16 mouse cellular contexts compared by ENCODE assay signal in the genomic region with DNA sequence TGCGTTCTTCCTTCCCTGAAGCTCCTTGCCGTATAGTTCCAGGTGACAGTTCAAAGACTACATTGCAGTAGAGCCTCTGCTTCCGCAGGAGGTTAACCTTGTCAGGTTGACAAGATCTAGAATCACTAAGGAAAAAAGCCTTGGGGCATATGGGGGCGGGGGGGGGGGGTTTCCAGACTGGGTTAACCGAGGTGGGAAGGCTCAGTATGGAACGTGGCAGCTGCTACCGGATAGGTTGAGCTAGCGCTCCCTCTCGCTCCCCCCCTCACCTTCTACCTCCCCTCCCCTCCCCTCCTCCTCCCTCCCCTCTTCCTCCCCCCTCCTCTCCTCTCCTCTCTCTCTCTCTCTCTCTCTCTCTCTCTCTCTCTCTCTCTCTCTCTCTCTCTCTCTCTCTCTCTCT. TPM values are rescaled to one million over a fixed set of nuclear protein-coding genes. Genes with fewer than 3 reads are reported as not detected.
DNase-seq lines count a peak whose midpoint lies in the region; ATAC-seq and TF ChIP-seq lines count a peak whose summit lies in the region.
"Had no signal": no experiment of that assay in that cellular context is flagged by ENCODE, and none has a peak within 500 bp of the region (broad histone marks: within the 10 kb centered on the region; RNA-seq: fewer than 3 reads in every experiment).

No protein-coding gene starts in this region.

- H3K4me3 ChIP-seq in midbrain, embryonic 10.5 days = peak overlapping the region; percentile 1; the same call in 1 of the 2 replicates
- H3K4me3 ChIP-seq in midbrain, embryonic 11.5 days (ENCODE audit: low read depth, low read length) = no peak overlapping the region
- H3K4me3 ChIP-seq in hindbrain, embryonic 14.5 days (replicated peaks; ENCODE audit: low read length) = no peak overlapping the region
- no peak overlapping the region for H3K4me3 ChIP-seq in midbrain, embryonic 14.5 days (replicated peaks; ENCODE audit: low read depth, low read length)
- no peak overlapping the region for H3K4me3 ChIP-seq in lung, adult 2 months (replicated peaks; ENCODE audit: extremely low read depth, low read depth, low read length)
- H3K4me3 ChIP-seq: embryonic facial prominence, embryonic 13.5 days; erythroblast, embryonic 14.5 days; heart, embryonic 12.5 days had no signal

- peaks cover 30% of the 10 kb centered on the region for H3K4me1 ChIP-seq in midbrain, embryonic 10.5 days
- H3K4me1 ChIP-seq in midbrain, embryonic 11.5 days (ENCODE audit: control insufficient read depth, insufficient read depth, low read length) = peaks cover 4% of the 10 kb centered on the region; the same call in 1 of the 2 replicates
- 0 out of 2 replicates have a peak, but pooled peaks cover 8% of the 10 kb centered on the region for H3K4me1 ChIP-seq in hindbrain, embryonic 14.5 days (replicated peaks; ENCODE audit: control insufficient read depth, insufficient read depth, low read length)
- H3K4me1 ChIP-seq in midbrain, embryonic 14.5 days (ENCODE audit: control insufficient read depth, insufficient read depth, low read length) = no peaks in the 10 kb centered on the region
- H3K4me1 ChIP-seq in lung, adult 2 months (ENCODE audit: control insufficient read depth, insufficient read depth, low read length) = no peaks in the 10 kb centered on the region

- no peak for TF ChIP-seq CTCF in lung, adult 2 months (IDR thresholded peaks at IDR 0.05; ENCODE audit: insufficient read depth, low read length)

- no peak for ATAC-seq in midbrain, embryonic 11.5 days (ENCODE audit: low FRiP score)
- ATAC-seq in hindbrain, embryonic 14.5 days (ENCODE audit: low FRiP score) = no peak
- ATAC-seq in midbrain, embryonic 14.5 days (ENCODE audit: low FRiP score, low TSS enrichment) = peak; percentile 37; the same call in 1 of the 2 replicates
- ATAC-seq in inflammation-experienced regulatory T-cells, adult 6 months = no peak
- ATAC-seq: liver, postnatal 0 days had no signal

- H3K9ac ChIP-seq in midbrain, embryonic 11.5 days (ENCODE audit: low read length) = no peak overlapping the region
- H3K9ac ChIP-seq in hindbrain, embryonic 14.5 days = no peak overlapping the region
- H3K9ac ChIP-seq in midbrain, embryonic 14.5 days (replicated peaks; ENCODE audit: low read length) = no peak overlapping the region
- H3K9ac ChIP-seq: embryonic facial prominence, embryonic 13.5 days; forebrain, postnatal 0 days; heart, embryonic 12.5 days; liver, postnatal 0 days had no signal

- H3K36me3 ChIP-seq in midbrain, embryonic 10.5 days = no peaks in the 10 kb centered on the region
- H3K36me3 ChIP-seq in midbrain, embryonic 11.5 days (ENCODE audit: control insufficient read depth, insufficient read depth, low read length) = no peaks in the 10 kb centered on the region
- H3K36me3 ChIP-seq in hindbrain, embryonic 14.5 days (replicated peaks; ENCODE audit: control insufficient read depth, insufficient read depth) = no peaks in the 10 kb centered on the region
- H3K36me3 ChIP-seq in midbrain, embryonic 14.5 days (ENCODE audit: control insufficient read depth, insufficient read depth, low read length) = no peaks in the 10 kb centered on the region
- H3K36me3 ChIP-seq: embryonic facial prominence, embryonic 13.5 days; heart, embryonic 12.5 days had no signal

- no peaks in the 10 kb centered on the region for H3K9me3 ChIP-seq in midbrain, embryonic 10.5 days (replicated peaks)
- H3K9me3 ChIP-seq in midbrain, embryonic 11.5 days (ENCODE audit: control insufficient read depth, low read length) = no peaks in the 10 kb centered on the region
- H3K9me3 ChIP-seq in hindbrain, embryonic 14.5 days (ENCODE audit: control insufficient read depth, low read length) = no peaks in the 10 kb centered on the region
- H3K9me3 ChIP-seq in midbrain, embryonic 14.5 days (ENCODE audit: control insufficient read depth, low read length) = no peaks in the 10 kb centered on the region
- H3K9me3 ChIP-seq: embryonic facial prominence, embryonic 13.5 days; heart, embryonic 12.5 days had no signal

- WGBS in midbrain, embryonic 10.5 days = 36% methylated on average over 9 of the region's 9 CpGs
- WGBS in midbrain, embryonic 11.5 days = 35% methylated on average over 9 of the region's 9 CpGs
- WGBS in hindbrain, embryonic 14.5 days = 18% methylated on average over 9 of the region's 9 CpGs
- 31% methylated on average over 9 of the region's 9 CpGs for WGBS in midbrain, embryonic 14.5 days
- WGBS in lung, adult 2 months = 26% methylated on average over 9 of the region's 9 CpGs

- no peak for DNase-seq in midbrain, embryonic 10.5 days (ENCODE audit: low spot score)
- DNase-seq in midbrain, embryonic 11.5 days (ENCODE audit: low spot score, missing footprints) = no peak
- no peak for DNase-seq in hindbrain, embryonic 14.5 days (ENCODE audit: low spot score)
- DNase-seq in midbrain, embryonic 14.5 days = peak; percentile 8
- no peak for DNase-seq in lung, adult 18-20 months
- DNase-seq in lung, adult 2 months = no peak
- DNase-seq: adrenal gland, adult 8-10 months; gastrocnemius, postnatal 25 days had no signal

- no peak overlapping the region for H3K27ac ChIP-seq in midbrain, embryonic 10.5 days (replicated peaks)
- no peak overlapping the region for H3K27ac ChIP-seq in midbrain, embryonic 11.5 days (ENCODE audit: low read depth, low read length)
- H3K27ac ChIP-seq in hindbrain, embryonic 14.5 days = no peak overlapping the region
- H3K27ac ChIP-seq in midbrain, embryonic 14.5 days (replicated peaks; ENCODE audit: low read depth, low read length) = no peak overlapping the region
- H3K27ac ChIP-seq: embryonic facial prominence, embryonic 13.5 days had no signal

- H3K27me3 ChIP-seq in midbrain, embryonic 10.5 days (ENCODE audit: low read depth, poor library complexity, severe bottlenecking) = no peaks in the 10 kb centered on the region
- H3K27me3 ChIP-seq in midbrain, embryonic 11.5 days (ENCODE audit: control insufficient read depth, insufficient read depth, low read length) = no peaks in the 10 kb centered on the region
- no peaks in the 10 kb centered on the region for H3K27me3 ChIP-seq in hindbrain, embryonic 14.5 days (ENCODE audit: control insufficient read depth, insufficient read depth, low read length)
- no peaks in the 10 kb centered on the region for H3K27me3 ChIP-seq in midbrain, embryonic 14.5 days (ENCODE audit: control insufficient read depth, insufficient read depth, low read length)
- H3K27me3 ChIP-seq: embryonic facial prominence, embryonic 13.5 days; heart, embryonic 12.5 days had no signal

- no peak overlapping the region for H3K4me2 ChIP-seq in midbrain, embryonic 11.5 days
- 0 out of 2 replicates have a peak overlapping the region, but pooled peaks have one; percentile 4 for H3K4me2 ChIP-seq in hindbrain, embryonic 14.5 days (replicated peaks)
- H3K4me2 ChIP-seq in midbrain, embryonic 14.5 days (ENCODE audit: low read length) = no peak overlapping the region
- H3K4me2 ChIP-seq: embryonic facial prominence, embryonic 13.5 days had no signal

- no peak for TF ChIP-seq POLR2A in lung, adult 2 months (IDR thresholded peaks at IDR 0.05; ENCODE audit: borderline replicate concordance, extremely low read depth, low read depth, low read length)

RNA-seq across cellular contexts. Expression of a gene that starts 26.4 kb away (rescaled TPM):
- 362 and 427 TPM in 2 replicates for polyA plus RNA-seq in midbrain, embryonic 10.5 days (2016; fragmentation: Nextera tagmentation; extraction: Ambion mirVana)
- polyA plus RNA-seq in midbrain, embryonic 11.5 days (2014; fragmentation: Nextera tagmentation; extraction: Ambion mirVana) = 364 and 404 TPM in 2 replicates
- 52.4 and 52.6 TPM in 2 replicates for polyA plus RNA-seq in hindbrain, embryonic 14.5 days (2014; fragmentation: Nextera tagmentation; extraction: Ambion mirVana)
- 48.1 and 69.3 TPM in 2 replicates for polyA plus RNA-seq in midbrain, embryonic 14.5 days (2014; fragmentation: Nextera tagmentation; extraction: Ambion mirVana)
- 100 to 1,000 TPM in 1 of 3 experiments, 10 to 100 TPM in 2; 25.7 to 172 (median 40.8) TPM for polyA plus RNA-seq in inflammation-experienced regulatory T-cells, adult 6 months (2017; shearing (Covaris generic))
- 4.7 and 4.8 TPM in 2 replicates for polyA plus RNA-seq in lung, adult 2 months (2012; rRNA removed)

RNA-seq across cellular contexts. Expression of a gene that starts 32.9 kb away (rescaled TPM):
- 32.0 and 35.8 TPM in 2 replicates for polyA plus RNA-seq in midbrain, embryonic 10.5 days (2016; fragmentation: Nextera tagmentation; extraction: Ambion mirVana)
- 22.7 and 28.5 TPM in 2 replicates for polyA plus RNA-seq in midbrain, embryonic 11.5 days (2014; fragmentation: Nextera tagmentation; extraction: Ambion mirVana)
- polyA plus RNA-seq in hindbrain, embryonic 14.5 days (2014; fragmentation: Nextera tagmentation; extraction: Ambion mirVana) = 27.2 and 28.3 TPM in 2 replicates
- polyA plus RNA-seq in midbrain, embryonic 14.5 days (2014; fragmentation: Nextera tagmentation; extraction: Ambion mirVana) = 26.3 and 32.2 TPM in 2 replicates
- 10 to 100 TPM; 34.3 to 43.2 (median 34.5) TPM for polyA plus RNA-seq in inflammation-experienced regulatory T-cells, adult 6 months (2017; shearing (Covaris generic))
- polyA plus RNA-seq in lung, adult 2 months (2012; rRNA removed) = 18.1 and 21.3 TPM in 2 replicates

RNA-seq across cellular contexts. Expression of a gene that starts 49.4 kb away (rescaled TPM):
- 2.8 and 3.6 TPM in 2 replicates for polyA plus RNA-seq in midbrain, embryonic 10.5 days (2016; fragmentation: Nextera tagmentation; extraction: Ambion mirVana)
- polyA plus RNA-seq in midbrain, embryonic 11.5 days (2014; fragmentation: Nextera tagmentation; extraction: Ambion mirVana) = 4.5 and 5.7 TPM in 2 replicates
- 7.2 and 11.6 TPM in 2 replicates for polyA plus RNA-seq in hindbrain, embryonic 14.5 days (2014; fragmentation: Nextera tagmentation; extraction: Ambion mirVana)
- 5.0 and 8.3 TPM in 2 replicates for polyA plus RNA-seq in midbrain, embryonic 14.5 days (2014; fragmentation: Nextera tagmentation; extraction: Ambion mirVana)
- not detected for polyA plus RNA-seq in inflammation-experienced regulatory T-cells, adult 6 months (2017; shearing (Covaris generic))
- 0.22 and 0.45 TPM in 2 replicates for polyA plus RNA-seq in lung, adult 2 months (2012; rRNA removed)
- polyA plus RNA-seq: activated CD4-positive, CD25-positive, alpha-beta regulatory T cell, adult 4 months; erythroblast, embryonic 14.5 days; liver, adult 2 months had no signal
